Mouse (Mus musculus): ENCODE data around the gene Wwox.

Gene Wwox

DNA sequence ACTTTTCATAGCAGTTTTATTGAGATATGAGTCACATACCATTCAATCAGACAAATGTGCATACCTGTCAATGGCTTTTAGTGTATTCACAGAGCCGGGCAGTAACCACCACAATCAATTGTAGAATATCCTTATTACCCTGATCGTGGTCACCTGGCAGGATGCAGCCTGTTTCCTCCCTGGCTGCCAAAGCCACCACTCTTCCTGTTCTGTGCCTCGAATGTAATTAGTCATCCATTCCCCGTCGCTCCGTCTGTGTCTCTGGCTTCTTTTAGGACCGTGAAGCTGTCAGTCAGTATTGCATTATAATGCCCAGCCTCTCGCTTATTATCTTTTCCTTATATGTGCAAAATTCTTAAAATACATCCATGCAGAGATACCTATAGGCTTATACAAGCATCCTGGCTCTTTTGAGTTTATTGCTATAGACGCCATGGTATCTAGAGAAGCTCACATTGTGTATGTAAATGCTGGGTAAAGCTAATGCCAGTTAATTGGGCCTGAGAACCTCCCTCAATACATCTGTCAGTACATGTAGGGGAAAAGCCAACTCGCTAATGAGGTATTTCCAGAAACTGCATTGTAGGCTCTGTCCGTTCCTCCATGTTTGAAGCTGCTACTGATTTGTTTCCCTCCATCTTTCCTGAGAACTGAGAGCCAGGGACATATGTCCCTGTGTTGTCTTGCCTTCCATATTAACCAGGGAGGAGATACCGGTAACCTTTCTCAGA, 303.9 kb downstream of the Wwox start:
- DNase-seq (ENCODE audit: low spot score in 2 of 2) = no peak

DNA sequence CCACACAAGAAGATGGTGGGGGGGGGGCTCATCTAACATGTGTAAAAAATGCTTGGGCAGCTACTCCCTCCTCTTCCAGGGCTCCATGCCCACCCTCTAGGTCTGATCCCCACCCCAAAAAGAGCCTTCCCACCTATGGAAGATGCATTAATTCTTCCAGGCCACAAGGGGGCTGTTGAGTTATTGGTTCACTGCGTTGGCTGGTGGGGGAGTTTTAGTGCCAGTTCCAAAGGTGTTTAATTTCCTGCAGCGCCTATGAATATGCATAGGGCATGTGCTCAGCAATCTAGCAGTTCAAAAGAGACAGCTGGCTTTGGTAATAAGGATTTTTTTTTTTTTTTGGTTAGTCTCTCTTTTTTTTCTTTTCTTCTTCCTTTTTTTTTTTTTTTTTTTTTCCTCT, 306.9 kb downstream of the Wwox start:
- DNase-seq (ENCODE audit: low spot score in 2 of 2) = no peak

DNA sequence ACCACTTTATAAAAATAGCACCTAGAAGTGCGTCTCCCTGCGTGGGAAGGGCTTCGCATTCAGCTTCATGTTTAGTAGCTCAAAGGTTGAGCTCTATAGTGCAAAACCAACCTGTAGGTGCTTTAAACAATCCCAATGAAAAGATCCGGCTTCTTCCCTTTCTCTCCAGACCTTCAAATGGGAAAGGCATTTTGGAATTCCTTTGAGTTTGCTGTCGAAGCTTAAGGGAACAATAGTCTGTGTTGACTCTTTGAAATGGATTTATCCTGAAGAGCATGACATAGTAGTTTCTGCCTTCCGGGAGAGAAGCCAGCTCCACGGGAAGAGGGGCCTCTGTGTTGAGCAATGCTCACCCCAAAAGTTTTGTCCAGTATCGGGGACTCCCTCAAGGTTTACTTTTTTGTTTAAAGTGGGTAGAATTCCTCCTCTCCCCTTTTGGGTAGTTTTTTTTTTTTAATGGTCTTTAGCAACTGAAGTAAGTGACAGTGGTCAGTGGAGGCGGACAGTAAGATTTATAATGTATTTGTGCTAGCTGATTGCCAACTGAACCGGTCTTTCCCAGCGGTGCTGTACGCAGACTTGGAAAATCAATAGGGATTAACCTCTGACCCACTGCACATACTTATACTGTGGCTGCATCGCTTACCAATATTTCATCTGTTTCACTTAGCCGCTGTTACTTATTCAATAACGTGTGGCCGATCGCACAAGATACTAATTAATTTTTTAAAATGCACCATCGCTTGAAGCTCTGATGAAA, 312.1 kb downstream of the Wwox start:
- DNase-seq (ENCODE audit: low spot score in 2 of 2) = no peak

DNA sequence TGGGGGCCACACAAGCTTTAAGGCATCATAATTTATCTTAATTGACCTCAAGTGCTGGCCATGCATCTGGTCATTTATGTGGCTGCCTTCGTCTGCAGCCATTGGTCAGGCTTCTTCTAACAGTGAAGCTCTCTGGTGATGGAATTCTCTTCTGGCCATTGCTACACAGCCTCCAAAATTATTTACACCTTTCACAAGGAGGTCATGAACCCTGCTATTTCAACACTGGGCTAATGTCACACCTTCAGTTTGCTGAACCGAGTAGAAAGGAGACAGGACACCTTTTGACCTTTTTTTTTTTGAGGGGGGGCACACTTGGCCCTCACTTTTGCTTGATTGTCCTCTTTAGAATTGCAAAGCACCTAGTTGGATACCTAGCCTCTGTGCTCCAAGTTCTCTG, 320.2 kb downstream of the Wwox start:
- DNase-seq (ENCODE audit: low spot score in 2 of 2) = no peak

DNA sequence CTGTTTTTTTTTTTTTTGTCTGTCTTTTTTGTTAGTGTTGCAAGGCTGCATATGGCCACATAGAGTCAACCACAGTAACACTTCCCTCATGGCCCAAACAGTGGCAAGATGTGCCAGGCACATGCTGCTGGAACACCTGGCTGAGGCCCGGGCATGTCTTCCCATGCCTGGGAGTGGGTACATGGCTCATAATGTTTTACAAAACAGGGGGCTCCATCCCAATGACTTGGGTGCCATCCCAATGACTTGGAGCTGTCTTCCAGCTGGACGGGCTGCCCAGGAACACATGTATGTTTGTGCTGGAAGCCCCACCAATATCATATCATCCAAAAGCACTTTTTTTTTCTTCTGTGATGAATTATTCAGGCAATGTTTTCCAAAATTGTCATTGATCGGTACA, 329.1 kb downstream of the Wwox start:
- no peak for DNase-seq (ENCODE audit: low spot score in 2 of 2)

DNA sequence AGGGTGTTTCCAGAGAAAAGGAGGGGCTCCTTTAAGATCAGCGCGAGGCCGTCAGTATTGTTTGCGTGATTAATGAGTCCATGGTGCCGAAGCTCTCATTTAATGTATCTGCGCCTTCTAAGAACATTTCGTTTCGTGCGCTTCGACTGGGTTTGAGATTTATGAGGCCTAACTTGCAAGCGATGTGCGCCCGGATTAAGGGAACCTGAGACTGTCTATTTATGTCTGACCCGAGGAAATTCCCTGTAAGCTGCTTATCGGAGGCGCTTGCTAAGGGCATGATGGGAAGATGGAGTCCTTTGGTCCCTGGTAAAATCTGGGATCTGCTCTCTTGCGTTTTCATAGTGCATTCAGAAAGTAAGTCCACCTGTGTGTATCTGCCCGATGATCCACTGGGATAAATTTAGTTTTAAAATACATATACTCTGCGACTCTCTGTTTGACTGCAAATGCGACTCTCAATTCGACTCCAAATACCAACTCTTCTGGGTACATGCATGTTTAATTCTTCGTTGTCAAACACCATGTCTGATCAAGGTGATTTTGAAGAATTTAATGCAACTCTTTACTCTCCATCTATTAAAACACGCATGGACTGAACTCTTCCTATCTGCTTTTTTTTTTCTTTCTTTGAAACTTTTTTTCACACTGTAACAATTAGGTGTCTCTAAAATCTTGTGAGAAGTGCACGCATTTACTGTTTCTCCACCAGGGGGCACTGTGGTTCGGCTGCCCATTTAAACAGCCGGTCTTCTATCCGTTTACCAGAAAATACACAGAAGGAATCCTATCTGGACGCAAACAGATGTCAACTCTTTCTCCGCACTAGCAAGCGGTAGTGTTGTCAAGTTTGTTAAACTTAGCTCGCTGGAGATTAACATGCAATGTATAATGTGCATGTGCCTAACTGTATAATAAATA, 331.7 kb downstream of the Wwox start:
- peak; percentile 67 to 73 for DNase-seq (ENCODE audit: low spot score in 2 of 2)

DNA sequence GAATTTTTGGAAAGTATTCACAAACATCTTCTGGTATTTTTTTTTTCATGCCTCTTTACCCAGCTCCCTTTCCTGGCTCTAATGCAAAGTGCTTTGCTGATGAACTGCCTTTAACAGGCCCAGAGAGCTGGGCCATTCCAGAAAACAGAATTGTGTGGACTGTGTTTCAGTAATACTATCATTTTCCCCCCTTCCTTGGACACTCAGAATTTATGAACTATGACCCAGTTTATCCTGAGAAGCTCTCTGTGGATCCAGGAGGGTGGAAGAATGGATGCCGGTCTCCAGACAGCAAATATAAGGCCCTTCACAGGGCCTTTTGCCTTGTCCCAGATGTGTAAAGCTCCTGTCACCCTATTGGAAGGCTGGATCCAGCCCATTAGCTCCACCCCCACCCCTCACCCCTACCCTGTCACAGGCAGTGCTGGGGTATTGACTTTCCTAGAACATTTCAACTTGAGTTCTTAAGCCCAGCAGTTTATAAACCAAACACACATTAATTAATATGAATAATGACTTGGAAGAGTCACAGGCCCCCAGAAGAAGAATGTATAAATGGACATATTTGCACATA, 332.9 kb downstream of the Wwox start:
- no peak for DNase-seq (ENCODE audit: low spot score in 2 of 2)

DNA sequence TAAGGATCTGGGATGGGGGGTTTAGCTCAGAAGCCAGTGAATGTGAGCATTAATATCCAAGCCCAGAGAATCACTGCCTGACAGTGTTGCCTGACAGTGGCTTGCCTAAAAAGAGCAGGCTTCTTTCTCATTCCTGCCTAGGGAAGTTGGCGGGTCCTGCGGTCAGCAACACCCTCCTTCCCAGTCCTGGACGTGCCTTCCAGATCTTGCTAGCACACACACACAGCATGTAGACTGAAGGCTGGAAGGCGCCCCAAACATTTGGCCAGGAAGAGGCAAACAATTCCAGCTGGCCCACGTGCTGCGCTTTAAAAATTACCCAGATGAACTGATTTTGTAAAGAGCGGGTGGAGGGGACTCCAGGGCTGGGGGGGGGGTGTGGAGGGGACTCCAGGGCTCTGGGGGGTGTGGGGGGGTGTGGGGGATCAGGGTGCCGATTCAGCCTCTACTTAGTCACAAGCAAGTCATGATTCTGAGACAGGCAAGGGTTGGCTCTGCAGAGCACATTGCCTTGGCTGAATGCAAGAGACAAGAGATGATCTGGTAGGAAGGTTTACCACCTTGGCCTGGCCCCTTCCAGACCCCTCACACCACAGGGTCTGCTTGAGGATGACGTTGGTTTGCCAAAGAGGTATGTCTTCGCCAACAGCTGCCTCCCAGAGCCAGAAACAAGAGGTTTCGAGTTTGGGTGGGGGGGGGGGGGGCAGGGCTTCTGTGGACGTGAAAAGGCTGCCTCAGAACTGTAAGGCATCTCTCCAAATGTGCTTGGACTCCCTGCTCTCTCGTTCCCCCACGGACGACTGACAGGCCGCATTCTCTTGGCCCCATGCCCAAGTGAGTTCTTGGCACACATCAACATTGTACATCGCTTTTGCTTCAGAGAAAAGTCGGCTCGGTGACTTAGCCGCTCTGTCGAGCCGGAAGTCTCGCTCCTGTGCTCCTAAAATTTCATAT, 334.3 kb downstream of the Wwox start:
- DNase-seq (ENCODE audit: low spot score in 2 of 2) = peak; percentile 27 to 31

DNA sequence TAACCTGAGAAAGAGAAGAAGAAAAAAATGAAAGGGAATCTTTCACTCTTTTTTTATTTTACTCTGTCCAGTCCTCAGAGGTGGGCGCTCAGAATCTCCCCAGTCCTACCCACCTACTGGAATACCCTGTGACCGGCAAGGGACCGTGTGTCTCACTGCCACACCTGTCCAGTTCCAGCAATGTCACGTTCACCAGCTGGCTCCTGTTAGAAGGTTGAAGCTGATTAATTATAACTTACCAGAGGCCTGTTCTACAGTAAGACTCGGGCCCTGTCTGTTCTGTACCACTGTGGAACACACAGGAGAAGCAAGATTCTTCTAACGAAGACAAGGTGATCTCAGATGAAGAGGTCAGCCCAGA, 334.9 kb downstream of the Wwox start:
- no peak for DNase-seq (ENCODE audit: low spot score in 2 of 2)

DNA sequence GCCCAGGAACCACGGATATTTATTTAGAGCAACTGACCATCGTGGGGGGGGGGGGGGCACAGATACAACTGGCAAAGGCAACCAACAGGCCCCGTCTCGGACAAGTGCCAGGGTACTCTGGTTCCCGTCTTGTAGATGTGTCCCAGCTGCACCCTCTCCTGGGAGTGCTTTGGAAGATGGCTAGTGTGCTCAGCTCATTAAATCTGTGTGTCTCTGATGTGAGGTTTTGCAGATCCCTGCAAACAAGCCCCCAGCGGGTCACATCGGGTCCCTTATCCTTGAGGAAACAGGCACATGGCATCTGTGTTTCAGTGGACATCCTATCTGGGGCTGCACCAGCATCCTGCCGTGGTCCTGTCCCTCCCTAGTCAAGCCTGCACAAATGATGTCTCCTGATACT, 336.1 kb downstream of the Wwox start:
- no peak for DNase-seq (ENCODE audit: low spot score in 2 of 2)

DNA sequence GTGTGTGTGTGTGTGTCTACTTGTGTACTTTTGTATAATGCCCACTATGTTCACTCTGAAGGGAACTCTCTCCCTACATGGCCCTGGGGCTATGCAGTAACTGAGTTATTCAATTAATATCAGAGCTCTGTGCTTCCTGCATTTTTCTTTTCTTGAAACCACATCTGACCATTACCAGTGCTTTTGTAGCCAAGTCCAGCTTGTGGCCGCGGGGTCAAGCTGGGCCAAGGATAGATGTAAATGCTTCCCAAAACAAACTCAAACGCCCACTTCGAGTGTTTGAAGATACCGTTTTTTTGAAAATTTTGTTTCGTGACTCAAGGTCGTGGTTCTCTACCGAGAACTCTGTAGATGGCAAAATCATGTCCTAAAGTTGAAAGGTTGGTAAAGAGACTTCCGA, 337.2 kb downstream of the Wwox start:
- DNase-seq (ENCODE audit: low spot score in 2 of 2) = no peak

DNA sequence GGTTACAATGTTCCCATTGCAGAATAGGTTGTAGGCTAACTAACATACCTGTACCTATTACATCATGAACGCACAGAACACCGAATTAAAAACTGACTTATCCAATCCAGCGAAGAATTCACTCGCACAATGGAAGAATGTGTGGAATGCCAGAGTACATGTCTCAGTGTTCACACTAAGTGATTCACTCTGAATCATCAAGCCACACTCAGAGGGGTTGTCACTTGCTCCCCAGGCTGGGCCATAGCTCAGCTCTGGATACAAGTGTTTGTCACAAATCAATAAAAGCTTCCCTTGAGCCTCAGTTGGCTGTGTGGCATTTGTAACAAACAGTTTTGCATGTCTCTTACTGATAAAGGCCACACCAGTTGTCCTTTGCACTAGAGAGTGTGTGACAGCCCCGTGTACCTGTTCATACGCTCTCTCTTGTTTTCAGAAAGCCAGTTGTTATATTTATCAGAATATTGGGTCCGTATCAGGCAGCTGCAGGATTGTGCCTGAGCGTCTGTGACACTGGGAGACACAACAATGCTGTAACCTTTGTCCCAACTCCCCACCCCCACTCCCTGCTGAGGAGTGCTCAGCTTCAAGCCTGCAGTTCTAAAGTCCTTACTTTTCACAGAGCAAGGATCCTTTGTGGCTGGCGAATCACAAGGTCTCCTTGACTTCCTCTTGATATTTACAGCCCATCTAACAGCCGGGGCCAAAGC, 338.0 kb downstream of the Wwox start:
- DNase-seq (ENCODE audit: low spot score in 2 of 2) = no peak

DNA sequence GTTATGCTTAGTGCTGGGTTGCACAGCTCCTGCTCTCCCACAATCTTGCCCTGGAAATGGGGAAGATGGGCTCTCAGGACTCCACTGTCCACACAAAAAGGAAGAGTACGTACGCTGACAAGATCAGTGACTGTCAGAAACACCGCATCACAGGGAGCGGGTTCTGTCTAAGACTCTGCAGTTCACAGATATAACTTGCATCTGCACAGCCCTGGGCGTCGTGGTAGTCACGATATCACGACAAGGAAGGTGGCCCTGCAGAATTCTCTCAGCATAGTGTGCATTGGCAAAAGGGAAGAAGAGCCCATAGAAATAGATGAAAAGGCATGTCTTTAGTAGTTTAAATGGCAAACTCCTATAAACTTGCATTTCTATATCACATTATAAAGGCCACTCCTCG, 339.5 kb downstream of the Wwox start:
- DNase-seq (ENCODE audit: low spot score in 2 of 2) = no peak

DNA sequence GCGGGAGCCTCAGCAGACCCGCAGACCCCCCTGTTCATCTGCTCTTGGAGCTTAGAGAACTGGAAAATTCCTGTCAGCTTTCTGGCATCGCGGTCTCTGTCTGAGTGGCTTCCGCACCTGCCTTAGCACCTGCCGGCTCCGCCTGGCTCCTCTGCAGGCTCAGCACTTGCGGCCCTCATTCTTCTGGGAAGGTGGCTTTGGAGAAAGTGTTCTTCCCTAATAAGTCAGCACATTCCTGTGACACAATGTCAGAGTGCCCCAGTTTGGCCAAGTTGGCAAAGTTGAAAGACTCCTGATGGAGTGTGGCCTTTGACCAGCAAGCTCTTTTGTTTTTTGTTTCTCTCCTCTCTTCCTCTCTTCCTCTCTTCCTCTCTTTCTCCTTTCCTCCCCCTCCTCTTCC, 343.9 kb downstream of the Wwox start:
- DNase-seq (ENCODE audit: low spot score in 2 of 2) = no peak

DNA sequence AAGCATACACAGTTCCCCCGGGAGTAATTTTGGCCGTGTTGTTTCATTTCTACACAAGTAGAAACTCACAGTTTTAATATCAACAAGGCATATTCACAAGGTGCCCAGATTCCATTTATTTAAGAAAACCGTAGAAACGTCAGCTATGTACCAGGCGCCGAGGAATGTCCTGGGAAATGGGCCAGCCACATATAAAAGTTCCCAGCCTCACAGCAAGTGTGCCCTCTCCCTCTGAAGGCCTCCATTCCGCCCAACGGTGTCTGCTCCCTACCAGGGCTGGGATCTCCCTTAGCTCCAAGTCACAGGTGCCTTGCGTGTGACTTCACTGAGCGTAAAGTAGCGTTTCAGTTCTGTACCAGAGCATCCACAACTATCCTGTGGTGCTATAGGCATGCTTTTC, 346.4 kb downstream of the Wwox start:
- no peak for DNase-seq (ENCODE audit: low spot score in 2 of 2)

DNA sequence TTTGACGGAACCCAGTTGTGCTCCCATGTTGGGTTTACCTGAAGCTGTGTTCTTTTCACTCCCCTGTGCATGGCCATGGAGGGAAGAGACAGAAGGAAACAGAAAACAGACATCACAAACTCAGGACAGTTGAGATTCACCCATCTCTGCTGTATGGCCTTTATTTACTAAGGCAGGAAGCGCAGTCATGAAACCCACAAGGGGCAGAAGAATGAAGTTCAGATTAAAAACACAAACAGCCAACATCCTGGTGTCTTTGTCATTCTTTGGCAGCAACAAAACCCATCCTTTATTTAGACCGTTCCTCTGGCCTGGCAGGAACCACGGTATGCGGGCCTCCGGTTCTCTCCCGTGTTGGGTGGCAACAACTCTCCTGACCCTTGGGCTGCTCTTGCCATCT, 350.2 kb downstream of the Wwox start:
- no peak for DNase-seq (ENCODE audit: low spot score in 2 of 2)

DNA sequence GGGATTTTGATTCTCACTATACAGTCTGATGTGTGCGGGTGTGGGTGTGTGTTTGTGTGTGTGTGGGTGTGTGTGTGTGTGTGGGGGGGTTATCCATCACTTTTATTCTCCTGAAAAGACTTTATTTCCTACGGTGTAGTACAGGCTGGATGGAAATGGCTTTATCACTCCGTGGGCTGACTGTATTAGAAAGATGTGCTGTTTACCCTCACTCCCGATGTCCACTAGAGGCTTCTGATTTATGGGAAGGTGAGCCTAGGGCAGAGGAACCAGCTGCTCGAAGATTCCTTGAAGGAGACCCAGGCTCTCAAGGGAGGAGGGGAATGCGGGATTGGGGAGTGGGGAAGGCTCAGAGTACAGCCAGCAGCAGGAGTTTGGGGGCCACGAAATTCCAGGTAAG, 351.3 kb downstream of the Wwox start:
- DNase-seq (ENCODE audit: low spot score in 2 of 2) = no peak

DNA sequence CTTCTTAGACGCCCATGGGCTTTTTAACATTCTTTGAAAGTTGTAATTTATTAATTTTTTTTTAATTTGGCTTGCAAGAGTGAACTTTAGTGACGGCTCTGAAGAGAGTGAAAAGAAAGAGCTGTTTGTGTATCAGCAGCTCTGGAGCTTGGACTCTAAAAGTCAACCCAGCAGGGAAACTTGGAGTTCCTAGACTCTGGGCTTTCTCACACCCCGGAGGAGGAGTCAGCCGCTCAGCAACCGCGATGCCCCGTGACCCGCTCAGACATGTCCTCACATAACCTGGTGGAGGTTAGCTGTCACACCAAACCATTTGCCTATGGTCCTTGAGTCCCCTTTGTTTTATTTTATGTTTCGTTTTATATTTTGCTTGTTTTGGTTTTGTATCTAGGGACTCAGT, 354.2 kb downstream of the Wwox start:
- DNase-seq (ENCODE audit: low spot score in 2 of 2) = no peak

DNA sequence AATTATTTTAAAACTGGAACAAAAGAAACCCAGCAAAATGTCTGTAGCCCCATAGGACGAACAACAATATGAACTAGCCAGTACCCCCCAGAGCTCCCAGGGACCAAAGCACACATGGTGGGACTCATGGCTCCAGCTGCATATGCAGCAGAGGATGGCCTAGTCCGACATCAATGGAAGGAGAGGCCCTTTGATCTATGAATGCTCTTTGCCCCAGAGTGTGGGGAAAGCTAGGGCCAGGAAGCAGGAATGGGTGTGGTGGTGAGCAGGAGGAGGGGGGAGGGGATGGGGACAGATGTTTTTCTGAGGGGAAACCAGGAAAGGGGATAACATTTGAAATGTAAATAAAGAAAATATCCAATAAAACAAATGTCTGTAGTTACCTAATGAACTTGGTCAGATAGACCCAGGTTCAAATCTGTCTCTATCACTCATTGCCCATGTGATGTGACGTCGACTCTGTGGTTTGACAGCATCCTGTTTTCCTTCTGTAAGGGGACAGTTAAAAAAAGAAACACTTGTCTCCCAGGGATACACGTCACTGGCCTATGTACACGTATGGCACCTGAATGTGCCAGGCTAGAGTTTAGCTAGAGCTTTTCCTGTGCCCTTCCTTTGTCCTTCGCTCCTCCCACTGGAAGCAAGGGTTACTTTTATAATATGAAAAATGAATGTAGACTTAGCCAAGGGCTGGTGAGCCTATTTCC, 362.1 kb downstream of the Wwox start:
- DNase-seq (ENCODE audit: low spot score in 2 of 2) = no peak

DNA sequence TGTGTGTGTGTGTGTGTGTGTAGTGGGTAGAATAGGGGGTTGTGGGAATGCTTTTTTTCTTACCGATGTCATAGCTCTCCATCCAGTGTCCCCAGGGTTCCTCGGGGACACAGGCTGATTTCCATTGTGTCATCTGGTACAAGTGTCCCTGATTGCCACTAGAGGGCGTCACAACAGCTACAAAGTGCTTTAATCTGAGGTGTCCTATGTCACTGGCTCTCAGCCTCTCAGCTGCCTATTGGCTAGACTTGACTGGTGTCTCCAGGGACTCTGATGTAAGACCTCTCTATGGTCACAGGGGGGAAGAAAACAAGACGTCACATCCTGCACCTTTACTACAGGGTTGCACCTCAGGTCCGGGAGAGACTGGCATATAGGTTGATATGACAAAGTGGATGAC, 363.7 kb downstream of the Wwox start:
- DNase-seq (ENCODE audit: low spot score in 2 of 2) = no peak

Measured in frontal cortex, postnatal 36 days (tissue).